Mouse (Mus musculus) MEL (cell line): ENCODE data around the gene Vav2. TPM values are rescaled to one million over a fixed set of nuclear protein-coding genes. Genes with fewer than 3 reads are reported as not detected.

ENCODE experiments used
- DNase-seq: peaks from one replicate; pipeline ENCODE4 v3.0.0; 2011; ENCODE audit warnings: low read depth, low spot score
- H3K27ac ChIP-seq: 2 replicates; pipeline ENCODE4 v1.5.1; 2012; ENCODE audit warnings: low read depth, mild to moderate bottlenecking, control low read depth, low read length, moderate library complexity; ENCODE audit not compliant: control insufficient read depth
- H3K27me3 ChIP-seq, 2 experiments: fragments of 150-350 bp in 1 of 2; sonication (generic) in 1 of 2; 2 replicates each; pipeline ENCODE4 v1.6.1; 2012; ENCODE audit warnings: low read length in 2 of 2, mild to moderate bottlenecking in 2 of 2, improper control_type of control experiment in 1 of 2, moderate library complexity in 1 of 2; ENCODE audit not compliant: insufficient read depth in 2 of 2, control insufficient read depth in 1 of 2
- H3K36me3 ChIP-seq, 2 experiments: 2 replicates each; pipeline ENCODE4 v1.6.1; 2012 to 2014; ENCODE audit warnings: low read length in 2 of 2, improper control_type of control experiment in 1 of 2, inconsistent platforms in 1 of 2, mild to moderate bottlenecking in 1 of 2; ENCODE audit not compliant: insufficient read depth in 2 of 2, control insufficient read depth in 1 of 2
- H3K4me1 ChIP-seq, 2 experiments: fragments of 150-350 bp in 1 of 2; sonication (generic) in 1 of 2; 2 replicates each; pipeline ENCODE4 v1.6.1; 2012; ENCODE audit warnings: low read length in 2 of 2, improper control_type of control experiment in 1 of 2, mild to moderate bottlenecking in 1 of 2; ENCODE audit not compliant: insufficient read depth in 2 of 2, control insufficient read depth in 1 of 2
- H3K4me3 ChIP-seq, 2 experiments: fragments of 150-350 bp in 1 of 2; sonication (generic) in 1 of 2; 2 replicates each; pipeline ENCODE4 v1.5.1; 2012; ENCODE audit warnings: low read depth in 2 of 2, low read length in 2 of 2, mild to moderate bottlenecking in 2 of 2, moderate library complexity in 2 of 2, control low read depth in 1 of 2, improper control_type of control experiment in 1 of 2; ENCODE audit not compliant: control insufficient read depth in 1 of 2, insufficient read depth in 1 of 2
- H3K79me2 ChIP-seq: 2 replicates; pipeline ENCODE4 v1.6.1; 2012; ENCODE audit warnings: mild to moderate bottlenecking, low read length, moderate library complexity; ENCODE audit not compliant: control insufficient read depth, poor library complexity, insufficient read depth
- H3K9ac ChIP-seq: 2 replicates; pipeline ENCODE4 v1.6.1; 2012; ENCODE audit warnings: low read depth, mild to moderate bottlenecking, control low read depth, low read length, moderate library complexity; ENCODE audit not compliant: control insufficient read depth, poor library complexity, severe bottlenecking
- H3K9me3 ChIP-seq: fragments of 150-350 bp; sonication (generic); replicated peaks from 2 replicates; pipeline ENCODE4 v1.6.1; 2012; ENCODE audit warnings: mild to moderate bottlenecking, low read length, improper control_type of control experiment, moderate library complexity; ENCODE audit not compliant: insufficient read depth
- BHLHE40 ChIP-seq: IDR thresholded peaks from 2 replicates; pipeline ENCODE4 v1.6.1; 2012; ENCODE audit warnings: low read depth, mild to moderate bottlenecking, inconsistent platforms, low read length, improper control_type of control experiment, borderline replicate concordance
- CHD1 ChIP-seq: IDR thresholded peaks from 2 replicates; pipeline ENCODE4 v1.6.1; 2012; ENCODE audit warnings: low read depth, mild to moderate bottlenecking, inconsistent platforms, low read length, improper control_type of control experiment
- CHD2 ChIP-seq: IDR thresholded peaks from 2 replicates; pipeline ENCODE4 v1.6.1; 2011; ENCODE audit warnings: low read length, improper control_type of control experiment
- CTCF ChIP-seq, 3 experiments: IDR thresholded peaks in 2 of 3; conservative IDR thresholded peaks in 1 of 3; 2 replicates each; pipeline ENCODE4 v1.5.1; 2011 to 2012; ENCODE audit warnings: low read length in 3 of 3, low read depth in 2 of 3, mild to moderate bottlenecking in 2 of 3, improper control_type of control experiment in 1 of 3, inconsistent platforms in 1 of 3, mixed read lengths in 1 of 3, moderate library complexity in 1 of 3; ENCODE audit not compliant: control insufficient read depth in 1 of 3, insufficient read depth in 1 of 3, poor library complexity in 1 of 3, severe bottlenecking in 1 of 3
- ELF1 ChIP-seq: IDR thresholded peaks from 2 replicates; pipeline ENCODE4 v1.6.1; 2014; ENCODE audit warnings: low read depth, mild to moderate bottlenecking, inconsistent platforms, low read length, improper control_type of control experiment, moderate library complexity
- EP300 ChIP-seq, 2 experiments: IDR thresholded peaks; 2 replicates each; pipeline ENCODE4 v1.6.1; 2011; ENCODE audit warnings: improper control_type of control experiment in 2 of 2, low read length in 2 of 2, low read depth in 1 of 2, mild to moderate bottlenecking in 1 of 2
- ETS1 ChIP-seq: IDR thresholded peaks from 2 replicates; pipeline ENCODE4 v1.6.1; 2012; ENCODE audit warnings: low read depth, mild to moderate bottlenecking, inconsistent platforms, low read length, improper control_type of control experiment, moderate library complexity
- HCFC1 ChIP-seq: IDR thresholded peaks from 2 replicates; pipeline ENCODE4 v1.6.1; 2012; ENCODE audit warnings: low read depth, mild to moderate bottlenecking, inconsistent platforms, low read length, improper control_type of control experiment, moderate library complexity
- KAT2A ChIP-seq: conservative IDR thresholded peaks from 2 replicates; pipeline ENCODE4 v1.6.1; 2012; ENCODE audit warnings: low read depth, low read length, improper control_type of control experiment, inconsistent platforms
- MAFK ChIP-seq: IDR thresholded peaks from 2 replicates; pipeline ENCODE4 v1.6.1; 2011; ENCODE audit warnings: low read depth, mild to moderate bottlenecking, low read length, improper control_type of control experiment, borderline replicate concordance
- MEF2A ChIP-seq: IDR thresholded peaks from 2 replicates; pipeline ENCODE4 v1.6.1; 2014; ENCODE audit warnings: low read depth, mild to moderate bottlenecking, inconsistent platforms, low read length, improper control_type of control experiment; ENCODE audit not compliant: poor library complexity, insufficient replicate concordance, severe bottlenecking; ENCODE audit errors: extremely low read depth
- MXI1 ChIP-seq: IDR thresholded peaks from 2 replicates; pipeline ENCODE4 v1.6.1; 2011; ENCODE audit warnings: mild to moderate bottlenecking, low read depth, low read length, improper control_type of control experiment
- MYC ChIP-seq: IDR thresholded peaks from 2 replicates; pipeline ENCODE4 v1.6.1; 2011; ENCODE audit warnings: low read depth, mild to moderate bottlenecking, low read length, improper control_type of control experiment, moderate library complexity
- POLR2AphosphoS2 ChIP-seq: IDR thresholded peaks from 2 replicates; pipeline ENCODE4 v1.6.1; 2011; ENCODE audit warnings: low read length, improper control_type of control experiment
- TAL1 ChIP-seq: IDR thresholded peaks from 2 replicates; pipeline ENCODE4 v1.6.1; 2012; ENCODE audit warnings: mild to moderate bottlenecking, inconsistent platforms, low read length, moderate library complexity, mixed read lengths
- UBTF ChIP-seq: IDR thresholded peaks from 2 replicates; pipeline ENCODE4 v1.6.1; 2012; ENCODE audit warnings: low read depth, mild to moderate bottlenecking, inconsistent platforms, low read length, improper control_type of control experiment, moderate library complexity, borderline replicate concordance; ENCODE audit not compliant: insufficient read depth
- USF2 ChIP-seq, 2 experiments: IDR thresholded peaks; 2 replicates each; pipeline ENCODE4 v1.6.1; 2011 to 2012; ENCODE audit warnings: improper control_type of control experiment in 2 of 2, low read length in 2 of 2, borderline replicate concordance in 1 of 2, inconsistent platforms in 1 of 2, low read depth in 1 of 2, mild to moderate bottlenecking in 1 of 2; ENCODE audit not compliant: insufficient read depth in 1 of 2
- ZNF384 ChIP-seq: IDR thresholded peaks from 2 replicates; pipeline ENCODE4 v1.6.1; 2012; ENCODE audit warnings: low read depth, mild to moderate bottlenecking, inconsistent platforms, low read length, improper control_type of control experiment
- polyA plus RNA-seq, 2 experiments: library from polyadenylated mRNA; stranded (reverse) in 1 of 2; unstranded in 1 of 2; fragments of >175 nt in 1 of 2; fragments of >200 nt in 1 of 2; gene quantifications; 2 replicates each; pipeline versions ENCODE4 v1.2.1 to v1.2.4; 2012; ENCODE audit warnings: low replicate concordance in 2 of 2, low read depth in 1 of 2; ENCODE audit not compliant: insufficient read length in 2 of 2, insufficient read depth in 1 of 2, missing spikeins in 1 of 2
- total RNA-seq: library from RNA; depleted of rRNA; stranded (reverse); fragments of 300-350 nt; gene quantifications from 2 replicates; pipeline ENCODE4 v1.2.3, GENCODE M21; 2012

The Vav2 gene
- total and polyA plus RNA-seq, 3 experiments, result 8.8 to 15.9 TPM; not detected in 1

DNA sequence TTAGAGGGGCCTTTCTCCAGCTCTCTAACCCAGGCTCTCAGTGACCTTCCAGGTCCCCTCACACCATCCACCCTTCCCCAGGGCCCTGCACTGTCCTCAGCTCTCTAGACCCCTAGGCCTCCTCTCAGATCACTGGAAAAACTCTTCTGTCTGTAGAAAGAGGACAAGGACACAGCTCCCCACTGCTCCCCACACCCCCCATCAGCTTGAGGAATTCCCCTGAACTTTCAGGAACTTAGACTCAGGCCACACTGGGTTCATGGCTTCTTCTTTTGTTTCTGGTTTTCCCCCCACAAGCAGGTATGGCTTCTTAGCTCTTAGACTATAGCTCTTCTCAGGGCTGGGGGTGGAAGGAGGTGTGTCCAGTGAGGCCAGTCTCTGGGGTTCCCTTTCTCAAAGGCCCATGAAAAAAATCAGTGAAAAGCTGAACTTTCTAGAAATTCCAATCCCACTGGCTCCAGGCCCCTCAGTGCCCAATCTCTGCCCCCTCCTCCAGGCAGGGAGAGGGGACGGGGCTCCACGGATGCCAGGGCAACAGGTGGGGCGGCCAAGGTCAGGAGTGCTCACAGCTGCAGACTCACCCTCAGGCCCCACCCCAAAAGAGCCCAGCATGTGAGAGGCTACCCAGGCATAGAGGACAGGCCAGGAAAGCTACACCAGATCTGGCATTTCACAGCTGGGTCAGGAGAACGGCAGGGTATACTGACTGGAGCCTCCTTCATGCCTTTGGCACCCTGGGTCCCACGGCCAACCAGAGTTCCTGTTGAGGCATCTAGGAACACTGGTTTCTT lies 21.5 kb downstream of the Vav2 start:
- Histone ChIP-seq H3K4me1 (no peaks in the 10 kb centered on the region), H3K27me3 (no peaks in the 10 kb centered on the region), H3K27ac (no peak overlapping the region), H3K4me3 (no peak overlapping the region), H3K36me3 (no peaks in the 10 kb centered on the region), H3K9ac (no peak overlapping the region), H3K79me2 (no peaks in the 10 kb centered on the region), H3K9me3 (no peaks in the 10 kb centered on the region)
- no peak for TF ChIP-seq TAL1
- TF ChIP-seq ETS1, result no peak
- no peak for TF ChIP-seq HCFC1
- TF ChIP-seq CTCF (IDR thresholded peaks at IDR 0.05 in 2 of 3, conservative IDR thresholded peaks at IDR 0.05 in 1 of 3; ENCODE audit: control insufficient read depth in 1 of 3, insufficient read depth in 1 of 3, low read depth in 2 of 3, low read length in 3 of 3, poor library complexity in 1 of 3, severe bottlenecking in 1 of 3), result no peak
- TF ChIP-seq USF2 (IDR thresholded peaks at IDR 0.05; ENCODE audit: borderline replicate concordance in 1 of 2, insufficient read depth in 1 of 2, low read depth in 1 of 2, low read length in 2 of 2), result no peak
- no peak for TF ChIP-seq KAT2A
- no peak for TF ChIP-seq CHD2
- DNase-seq, result no peak

DNA sequence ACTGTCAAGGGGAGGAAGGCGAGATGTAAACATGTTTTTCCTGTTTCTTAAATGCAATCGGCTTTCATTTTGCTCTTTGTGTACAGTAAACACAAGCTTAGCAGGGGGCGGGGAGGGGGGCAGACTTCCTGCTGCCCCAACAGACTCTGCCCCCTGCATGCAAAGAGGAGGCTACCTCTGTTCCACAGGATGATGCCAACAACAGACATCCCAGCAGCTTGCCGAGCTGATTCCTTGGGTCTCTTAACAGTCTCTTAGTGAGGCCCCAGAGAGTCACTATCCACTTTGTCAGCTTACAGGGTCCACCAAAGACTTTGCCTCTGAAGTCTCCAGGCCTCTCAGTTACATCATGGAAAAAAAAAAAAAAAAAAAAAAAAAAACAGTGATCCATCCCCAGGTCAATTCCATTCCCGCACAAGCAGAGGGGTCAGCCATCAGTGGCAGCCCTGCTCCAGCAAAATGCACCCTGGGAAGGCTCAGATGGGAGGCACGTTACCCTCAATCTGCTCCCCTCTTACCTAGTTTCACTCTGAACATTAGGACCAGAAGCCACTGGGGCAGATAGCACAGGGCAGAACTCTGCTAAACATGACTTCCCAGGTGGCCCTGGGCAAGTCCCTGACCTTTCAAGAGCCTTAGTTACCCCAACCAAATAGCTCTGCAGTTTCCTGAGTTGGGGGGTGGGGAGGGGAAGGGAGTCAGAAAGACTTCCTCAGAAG lies 22.3 kb downstream of the Vav2 start:
- DNase-seq, result no peak
- H3K27me3 ChIP-seq, result no peaks in the 10 kb centered on the region
- H3K36me3 ChIP-seq, result no peaks in the 10 kb centered on the region
- no peak overlapping the region for H3K4me3 ChIP-seq
- no peaks in the 10 kb centered on the region for H3K79me2 ChIP-seq
- H3K4me1 ChIP-seq, result no peaks in the 10 kb centered on the region
- no peak for TF ChIP-seq BHLHE40
- TF ChIP-seq TAL1, result no peak
- no peak for TF ChIP-seq MXI1
- no peak for TF ChIP-seq UBTF
- TF ChIP-seq POLR2AphosphoS2, result no peak
- TF ChIP-seq ZNF384, result no peak
- no peak for TF ChIP-seq MAFK
- TF ChIP-seq MEF2A, result no peak
- no peak for TF ChIP-seq CTCF (IDR thresholded peaks at IDR 0.05 in 2 of 3, conservative IDR thresholded peaks at IDR 0.05 in 1 of 3; ENCODE audit: control insufficient read depth in 1 of 3, insufficient read depth in 1 of 3, low read depth in 2 of 3, low read length in 3 of 3, poor library complexity in 1 of 3, severe bottlenecking in 1 of 3)
- no peak for TF ChIP-seq CHD1
- TF ChIP-seq EP300 (IDR thresholded peaks at IDR 0.05; ENCODE audit: low read depth in 1 of 2, low read length in 2 of 2), result no peak
- TF ChIP-seq ELF1, result no peak
- no peak for TF ChIP-seq MYC
- no peak overlapping the region for H3K27ac ChIP-seq
- H3K9ac ChIP-seq, result no peak overlapping the region
- H3K9me3 ChIP-seq, result no peaks in the 10 kb centered on the region
